Mouse (Mus musculus) kidney, adult 8-10 months (tissue): ENCODE results near the gene Olfr1420.
"Not testable (repeated sequence)": the region's sequence is repeated elsewhere in the genome, so short reads cannot be mapped to it uniquely, and the experiment has no call there.

ENCODE experiments used
- DNase-seq, 2 experiments: peaks; one replicate each; pipeline ENCODE4 v3.0.0; 2022

Olfr1420 gene

DNA sequence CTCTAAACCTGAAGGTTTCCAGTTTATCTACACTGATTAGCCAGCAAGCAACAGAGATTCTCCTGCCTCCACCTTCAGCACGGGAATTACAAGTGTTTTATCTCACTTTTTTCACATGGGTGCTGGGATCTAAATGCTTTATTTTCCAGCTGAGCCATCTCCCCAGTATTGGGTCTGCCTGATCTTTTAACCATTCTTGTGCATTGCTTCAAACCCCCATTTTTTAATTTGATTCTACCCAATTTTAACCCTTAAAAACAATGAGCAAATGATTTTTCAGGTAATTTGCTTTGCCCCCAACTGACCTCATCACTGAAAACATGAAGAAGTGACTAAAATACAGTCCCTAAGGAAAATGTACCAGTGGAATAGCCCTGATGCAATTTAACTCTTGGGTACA lies at the start of gene Olfr1420:
Olfr1420 (plus strand) TSS at position 301 of the 400 bp plus-strand sequence.
- DNase-seq: no peak

DNA sequence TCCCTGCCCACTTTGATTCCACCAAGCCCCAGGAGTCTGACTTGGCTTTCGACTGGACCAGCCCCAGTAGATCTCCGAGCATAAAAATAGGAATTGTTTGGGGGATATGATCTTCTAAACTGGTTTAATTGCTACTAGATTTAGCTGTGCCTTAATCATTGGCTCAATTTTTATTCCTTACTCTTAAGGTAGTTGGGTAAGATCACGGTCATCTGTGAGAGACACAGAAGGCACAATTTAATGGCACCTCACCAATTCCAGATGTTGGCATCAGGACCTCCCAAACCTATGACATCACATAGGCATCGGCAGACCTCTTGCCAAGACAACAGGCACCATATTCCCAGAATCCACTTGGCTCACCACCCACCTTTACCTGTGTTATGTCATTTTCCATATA lies 47.2 kb upstream of the Olfr1420 start, which contains the start of gene Olfr1417:
Olfr1417 (minus strand) TSS at position 101 of the 400 bp plus-strand sequence.
- DNase-seq: no peak

DNA sequence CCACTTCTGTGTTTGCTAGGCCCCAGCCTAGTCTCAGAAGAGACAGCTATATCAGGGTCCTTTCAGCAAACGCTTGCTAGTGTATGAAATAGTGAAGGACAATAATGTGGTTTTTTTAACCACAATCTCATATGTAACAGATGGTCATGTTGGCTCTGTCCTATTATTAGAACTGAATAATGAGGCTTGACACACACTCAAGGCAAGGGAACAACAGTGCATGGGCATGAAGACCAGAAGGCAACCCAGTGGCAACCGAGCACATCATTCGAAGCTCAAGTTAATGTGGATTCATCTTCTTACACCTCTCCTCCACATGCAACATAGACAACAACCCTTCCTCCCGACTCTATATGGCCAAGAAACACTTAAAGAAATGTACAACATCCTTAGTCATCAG lies 40.0 kb upstream of the Olfr1420 start:
- DNase-seq: no peak

DNA sequence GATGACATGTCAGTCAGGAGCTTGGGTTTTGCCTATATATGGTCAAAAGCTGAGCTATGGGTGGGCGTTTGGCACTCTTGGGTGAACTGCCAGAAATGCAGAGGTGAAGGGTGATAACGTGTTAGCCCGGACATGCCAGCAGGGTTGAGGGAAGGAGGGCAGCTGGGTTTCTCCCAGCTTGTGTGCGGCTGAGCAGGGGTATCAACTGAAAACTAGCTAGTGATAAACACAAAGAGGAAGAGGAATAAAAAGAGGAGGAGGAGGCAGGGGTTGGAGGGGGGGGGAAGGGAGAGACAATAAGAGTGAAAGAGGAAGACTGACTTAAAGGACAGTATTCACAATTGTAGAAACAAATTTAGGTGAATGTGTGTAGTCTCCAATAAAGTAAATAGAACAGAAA lies 33.7 kb upstream of the Olfr1420 start:
- DNase-seq: no peak

DNA sequence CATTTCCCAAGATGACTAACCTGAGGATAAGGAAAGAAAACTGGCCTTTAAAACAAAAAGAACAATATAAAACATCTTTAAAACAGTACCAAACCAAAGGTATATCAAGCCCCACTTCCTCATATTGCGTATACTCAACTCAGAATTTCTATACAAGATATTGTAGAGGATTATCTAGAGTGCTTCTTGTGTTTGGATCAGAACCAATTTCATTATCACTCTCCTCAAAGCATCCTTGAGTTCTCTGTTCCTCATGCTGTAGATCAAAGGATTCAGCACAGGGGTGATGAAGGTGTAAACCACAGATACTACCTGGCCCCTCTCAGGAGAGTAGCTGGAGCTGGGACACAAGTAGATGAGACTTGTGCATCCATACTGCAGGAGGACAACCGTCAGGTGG lies 31.5 kb upstream of the Olfr1420 start:
- no peak for DNase-seq

DNA sequence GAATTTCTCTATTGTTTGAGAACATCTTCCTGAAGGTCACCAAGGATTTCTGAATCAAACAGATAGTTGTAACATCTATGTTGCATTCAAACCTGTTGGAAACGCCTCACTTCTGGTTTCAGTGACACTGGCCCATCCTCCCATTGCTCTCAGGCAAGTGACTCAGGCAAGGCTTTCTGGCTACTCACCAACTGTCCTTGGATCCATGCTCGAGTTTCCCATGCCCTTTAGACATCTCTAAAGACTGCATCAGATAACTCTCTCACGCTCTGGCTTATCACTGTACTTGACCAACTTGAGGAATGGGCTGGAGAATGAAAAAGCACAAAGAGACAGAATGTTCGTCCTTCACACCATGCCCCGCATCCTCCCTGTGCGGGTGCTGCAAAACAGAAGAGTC lies 29.9 kb upstream of the Olfr1420 start:
- no peak for DNase-seq

DNA sequence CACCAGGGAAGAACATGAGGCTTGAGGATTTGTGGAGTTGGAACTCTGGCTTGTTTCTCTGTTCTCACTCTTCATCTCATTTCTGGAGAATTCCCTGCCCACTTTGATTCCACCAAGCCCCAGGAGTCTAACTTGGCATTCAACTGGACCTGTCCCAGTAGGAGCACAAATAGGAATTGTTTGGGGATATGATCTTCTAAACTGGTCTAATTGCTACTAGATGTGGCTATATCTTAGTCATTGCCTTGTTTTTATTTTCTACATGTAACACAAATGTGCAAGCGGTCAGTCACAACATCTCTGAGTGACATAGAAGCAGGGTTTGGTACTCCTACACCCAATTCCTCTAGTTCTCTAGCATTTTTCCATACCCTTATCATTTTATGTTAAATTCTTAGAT lies 25.4 kb upstream of the Olfr1420 start, which contains the start of gene Olfr1418:
Olfr1418 (minus strand) TSS at position 101 of the 400 bp plus-strand sequence.
- no peak for DNase-seq

DNA sequence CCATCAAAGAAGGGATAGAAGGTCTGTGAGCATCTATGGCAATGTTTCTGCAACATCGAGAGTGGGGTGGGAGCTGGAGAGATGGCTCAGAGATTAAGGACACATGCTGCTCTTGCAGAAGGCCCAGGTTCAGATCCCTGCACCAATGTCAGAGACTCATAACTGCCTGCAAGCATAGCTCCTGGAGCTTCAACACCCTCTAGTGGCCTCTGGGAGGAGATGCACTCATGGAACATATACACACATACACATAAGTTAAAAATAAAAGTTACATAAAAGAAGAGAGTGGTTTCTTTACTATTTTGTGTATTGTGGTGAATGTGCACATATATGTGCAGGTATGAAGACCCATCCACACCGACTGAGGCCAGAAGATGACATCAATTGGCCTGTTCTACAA lies 18.5 kb upstream of the Olfr1420 start:
- no peak for DNase-seq

DNA sequence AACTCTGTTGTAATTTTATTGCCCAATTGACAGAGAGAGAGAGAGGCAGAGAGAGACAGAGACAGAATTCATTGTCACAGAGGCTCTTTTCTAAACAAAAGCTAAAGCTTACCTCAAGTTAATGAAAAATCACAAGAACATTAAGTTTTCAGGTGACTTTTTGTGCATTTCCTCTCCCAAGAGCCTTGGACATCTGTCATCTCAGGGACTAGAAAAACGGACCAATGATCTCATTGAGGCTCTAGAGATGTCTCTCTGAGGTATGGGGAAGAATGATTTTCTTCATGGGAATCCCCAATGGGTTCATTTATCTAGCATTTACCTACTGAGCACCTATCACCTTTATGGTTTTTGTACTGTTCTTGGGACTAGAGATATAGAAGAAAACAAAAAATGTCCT lies 11.4 kb upstream of the Olfr1420 start, which contains the start of gene Olfr1419:
Olfr1419 (minus strand) TSS at position 101 of the 400 bp plus-strand sequence.
- no peak for DNase-seq

DNA sequence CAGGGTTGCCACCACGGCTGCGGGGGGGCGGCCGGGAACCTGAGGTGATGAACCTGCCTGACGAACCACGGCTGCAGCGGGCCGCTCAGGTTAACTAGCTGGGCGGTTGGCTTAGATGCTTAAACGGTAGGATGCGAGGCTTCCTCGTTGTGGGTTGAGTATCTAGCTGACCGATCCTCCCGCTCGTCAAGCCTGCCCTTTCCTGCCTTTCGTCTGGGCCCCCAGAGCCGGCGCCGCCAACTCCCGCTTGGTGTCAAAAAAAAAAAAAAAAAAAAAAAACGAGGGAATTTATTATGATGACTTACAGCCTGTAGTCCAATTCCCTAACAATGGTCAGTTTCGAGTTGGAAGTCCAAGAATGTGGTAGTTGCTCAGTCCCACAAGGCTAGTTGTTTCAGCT lies 8.0 kb upstream of the Olfr1420 start:
- not testable (repeated sequence) for DNase-seq

DNA sequence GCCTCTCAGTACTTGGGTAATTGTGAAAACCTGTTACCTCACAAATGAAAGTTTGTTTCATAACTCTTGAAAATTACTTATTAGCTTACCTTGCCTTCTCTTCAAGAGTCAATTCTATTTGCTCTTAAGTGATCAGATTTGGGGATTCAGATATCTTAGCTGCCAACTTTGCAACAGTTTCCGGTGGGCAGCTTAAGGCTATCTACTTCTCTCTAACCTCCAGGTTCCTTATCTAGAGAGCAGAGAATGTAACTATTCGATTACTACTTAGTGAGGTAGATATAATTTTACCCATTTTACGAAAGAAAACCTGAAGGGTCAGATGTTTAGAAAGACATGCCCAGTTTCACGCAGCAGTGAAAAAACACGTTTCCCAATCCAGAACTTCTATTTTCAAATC lies 24.7 kb downstream of the Olfr1420 start:
- DNase-seq: no peak

DNA sequence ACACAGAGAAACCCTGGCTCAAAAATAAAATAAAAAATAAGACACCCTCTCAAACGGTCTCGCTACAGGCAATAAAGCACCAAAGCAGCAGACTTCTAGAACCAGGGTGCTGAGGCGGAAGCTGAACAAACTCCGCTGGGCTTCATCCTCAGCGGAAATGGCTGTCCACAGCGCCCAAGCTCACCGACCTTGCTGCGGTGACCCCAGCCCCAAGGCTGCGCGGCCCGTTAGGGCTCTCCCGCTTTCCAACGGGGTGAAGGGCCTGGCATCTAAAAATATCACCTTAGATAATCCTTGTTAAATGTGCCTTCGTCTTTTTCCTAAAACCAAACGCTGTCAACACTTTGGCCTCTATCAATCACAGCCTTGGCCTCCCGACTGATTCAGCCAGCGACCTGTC lies 25.2 kb downstream of the Olfr1420 start:
- DNase-seq: no peak

DNA sequence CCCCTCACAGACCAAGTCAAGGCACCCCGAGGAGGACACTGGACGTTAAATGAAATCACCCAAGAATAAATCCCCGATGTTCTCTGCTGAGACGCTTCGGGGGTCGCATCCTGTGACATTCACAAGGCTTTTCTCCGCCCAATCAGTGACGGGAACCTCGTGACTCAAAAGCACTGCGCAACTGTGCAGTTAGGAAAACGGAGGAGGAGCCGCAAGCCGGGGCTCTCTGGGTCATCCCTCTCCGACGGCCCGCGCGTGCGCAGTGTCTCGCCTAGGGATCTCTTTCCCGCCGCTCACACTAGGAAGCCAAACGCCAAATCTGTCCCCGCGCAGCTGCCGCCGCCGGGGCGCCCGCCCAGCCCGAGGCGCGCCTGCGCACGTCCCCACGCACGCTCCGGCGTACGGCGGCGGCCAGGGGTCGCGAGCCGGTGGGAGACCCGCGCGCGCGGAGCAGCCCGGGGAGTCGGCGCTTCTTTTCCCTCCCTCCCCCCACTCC lies 25.7 kb downstream of the Olfr1420 start, which contains the start of gene Patl1:
Patl1 (plus strand) TSS at position 363 of the 496 bp plus-strand sequence.
- DNase-seq: peak; percentile 98

DNA sequence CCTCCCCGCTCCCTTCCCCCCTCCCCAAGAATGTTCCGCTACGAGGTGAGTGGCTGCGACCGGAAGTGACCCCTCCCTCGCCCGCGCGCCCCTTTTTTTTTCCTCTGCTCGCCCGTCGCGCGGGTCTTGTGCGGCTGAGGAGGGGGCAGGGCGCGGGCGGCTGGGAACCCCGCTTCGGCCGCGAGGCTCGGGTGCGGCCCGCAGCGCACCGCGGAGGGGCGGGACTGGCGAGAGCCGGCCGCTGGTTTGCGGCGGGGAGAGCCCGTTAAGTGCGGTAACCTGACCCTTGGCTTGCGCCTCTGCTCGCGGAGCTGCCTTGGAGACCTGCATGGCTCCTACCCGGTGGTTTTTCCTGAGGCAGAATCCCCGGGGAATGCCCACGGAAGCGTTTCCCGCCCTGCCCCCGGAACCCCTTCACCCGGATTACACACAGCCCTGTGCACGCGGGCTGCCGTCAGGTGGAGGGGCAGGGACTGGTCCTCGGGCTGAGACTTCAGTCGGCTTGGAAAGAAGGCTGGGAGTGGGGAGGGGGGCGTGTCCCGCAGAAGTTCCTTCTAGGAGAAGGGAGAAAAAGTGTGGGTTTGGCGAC lies 26.3 kb downstream of the Olfr1420 start:
- DNase-seq: peak; percentile 55 to 59

DNA sequence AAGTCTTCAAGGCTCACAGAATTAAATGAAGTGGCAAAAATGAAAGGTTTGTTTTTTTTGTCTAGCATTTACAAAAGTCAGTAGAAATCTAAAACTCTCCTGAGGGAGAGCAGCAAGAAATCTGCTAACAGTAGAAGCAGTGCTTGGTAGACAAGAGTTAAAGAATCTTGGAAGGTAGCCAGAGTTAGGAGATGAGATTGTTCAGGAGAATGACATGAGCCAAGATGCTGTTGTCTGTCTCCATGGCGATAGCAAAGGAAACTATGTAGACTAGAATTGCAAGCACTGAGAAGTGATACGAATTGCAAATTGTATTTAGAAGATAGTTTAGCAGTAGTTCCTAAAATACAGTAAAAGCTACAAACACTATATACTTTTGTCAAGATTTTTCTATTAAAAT lies 29.4 kb downstream of the Olfr1420 start:
- DNase-seq: peak in 1 of 2 experiments; percentile 23

DNA sequence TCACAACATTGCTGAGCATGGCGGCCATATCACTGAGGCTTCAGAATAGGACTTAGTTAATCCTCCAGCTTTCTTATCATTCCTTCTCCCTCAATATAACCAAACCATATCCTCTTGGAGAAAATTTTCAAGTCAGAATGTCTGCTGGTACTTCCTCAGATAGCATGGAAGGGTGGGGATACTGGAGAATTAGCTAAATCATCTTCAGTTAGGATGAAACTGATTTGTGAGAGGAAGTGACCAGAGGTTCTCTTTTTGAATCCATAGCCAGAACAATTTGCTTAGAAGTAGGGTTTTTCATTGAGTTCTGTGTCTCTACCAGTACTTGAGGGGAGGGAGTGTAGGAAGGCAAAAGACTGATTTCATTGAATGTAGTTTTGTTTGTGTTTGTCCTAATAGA lies 35.7 kb downstream of the Olfr1420 start:
- no peak for DNase-seq

DNA sequence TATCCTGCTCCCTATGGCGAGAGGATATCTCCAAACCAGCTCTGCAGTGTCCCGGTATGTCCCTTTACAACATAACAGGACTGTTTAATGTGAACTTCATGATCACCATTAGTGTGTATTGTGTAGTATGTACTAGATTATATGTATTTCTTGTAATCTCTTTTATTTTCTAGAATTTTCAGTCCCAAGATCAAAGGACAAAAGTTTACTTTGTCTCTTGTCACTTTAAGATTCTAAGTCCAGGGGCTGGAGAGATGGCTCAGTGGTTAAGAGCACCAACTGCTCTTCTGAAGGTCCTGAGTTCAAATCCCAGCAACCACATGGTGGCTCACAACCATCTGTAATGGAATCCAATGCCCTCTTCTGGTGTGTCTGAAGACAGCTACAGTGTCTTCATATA lies 36.1 kb downstream of the Olfr1420 start:
- DNase-seq: not testable (repeated sequence)

DNA sequence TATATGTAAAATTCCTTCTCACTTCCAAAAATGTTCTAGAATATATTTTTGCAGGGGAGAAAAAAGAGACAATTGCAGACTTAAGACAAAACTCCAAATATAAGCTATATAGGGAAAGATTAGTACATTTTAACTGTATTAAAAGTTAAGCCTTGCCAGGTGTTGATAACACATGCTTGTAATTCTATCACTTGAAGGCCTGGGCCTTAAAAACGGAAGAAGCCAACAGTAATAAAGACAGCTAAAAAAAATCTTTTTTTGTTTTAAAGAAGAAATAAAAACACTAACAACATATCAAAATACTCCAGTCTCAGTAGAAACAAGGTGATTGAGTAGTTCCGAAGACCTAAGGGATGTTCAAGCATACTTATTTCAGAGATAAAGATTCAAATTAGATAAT lies 40.0 kb downstream of the Olfr1420 start:
- DNase-seq: no peak

DNA sequence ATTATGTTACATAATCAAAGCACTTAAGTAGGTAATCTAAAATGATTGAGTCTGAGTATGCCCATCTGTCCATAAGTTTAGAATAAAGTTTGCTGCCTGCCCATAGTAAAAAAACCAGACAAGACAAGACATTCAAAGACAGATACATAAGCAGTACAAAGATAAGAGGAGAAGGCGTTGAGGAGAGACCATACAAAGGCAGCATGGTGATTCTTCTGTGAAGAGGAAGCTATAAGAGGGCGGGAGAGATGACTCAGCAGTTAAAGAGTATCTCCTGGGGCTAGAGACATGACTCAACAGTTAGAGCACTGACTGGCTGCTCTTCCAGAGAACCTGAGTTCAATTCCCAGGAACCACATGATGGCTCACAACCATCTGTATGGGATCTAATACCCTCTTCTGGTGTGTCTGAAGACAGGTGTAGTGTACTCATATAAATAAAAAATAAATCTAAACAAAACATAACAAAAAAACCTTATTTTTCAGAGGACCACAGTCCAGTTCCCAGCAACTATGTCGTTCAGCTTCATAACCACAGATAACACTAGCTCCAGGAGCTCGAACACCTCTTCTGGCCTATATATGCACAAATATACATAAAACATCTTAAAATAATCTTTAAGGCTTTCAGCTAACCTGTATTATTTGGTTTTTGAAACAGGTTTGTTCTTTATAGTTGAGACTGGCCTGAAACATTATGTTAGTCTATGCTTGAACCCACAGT lies 41.8 kb downstream of the Olfr1420 start:
- no peak for DNase-seq

DNA sequence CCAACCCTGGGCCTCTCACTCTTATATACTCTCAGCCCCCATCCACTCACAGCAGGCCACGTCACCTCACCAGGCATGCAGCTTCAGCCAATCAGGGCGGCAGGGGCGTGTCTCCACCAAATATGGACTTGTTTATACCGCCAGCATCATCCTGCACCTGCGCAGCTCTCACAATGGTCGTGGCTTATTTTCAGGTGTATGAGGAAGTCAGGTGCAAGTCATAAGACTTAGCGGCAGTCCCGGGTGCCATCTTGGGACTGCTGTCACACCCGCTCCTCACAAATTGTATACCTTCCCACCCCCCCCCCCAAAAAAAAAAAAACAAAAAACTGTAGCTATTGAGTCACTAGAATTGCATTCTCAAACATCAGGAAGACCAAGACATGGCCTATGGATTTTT lies 60.1 kb downstream of the Olfr1420 start:
- DNase-seq: not testable (repeated sequence)
